Comparison of ENCODE assay signal across 9 mouse cellular contexts in the genomic region with DNA sequence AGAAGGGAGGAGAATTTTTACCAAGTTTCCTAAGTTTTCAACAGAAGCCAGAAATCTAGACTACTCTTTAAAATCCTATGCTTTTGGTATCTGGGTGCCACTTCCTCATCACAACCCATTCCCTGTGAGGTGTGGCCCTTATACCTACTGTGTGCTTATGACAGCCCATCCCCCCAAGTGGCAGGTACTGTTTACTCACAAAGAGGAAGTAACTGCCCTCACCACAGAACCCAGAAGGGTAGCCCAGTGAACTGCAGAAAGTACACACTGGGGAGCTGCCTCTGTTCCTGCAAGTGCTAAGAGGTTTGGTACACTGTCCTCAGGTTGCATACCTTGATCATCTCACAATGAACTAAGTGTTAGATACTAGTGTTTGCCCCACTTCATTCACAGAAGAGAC. TPM values are rescaled to one million over a fixed set of nuclear protein-coding genes. Genes with fewer than 3 reads are reported as not detected.
A peak's percentile ranks its signal among the peaks of the same experiment; 100 is the strongest.
DNase-seq lines count a peak whose midpoint lies in the region; ATAC-seq and TF ChIP-seq lines count a peak whose summit lies in the region.
"Had no signal": no experiment of that assay in that cellular context is flagged by ENCODE, and none has a peak within 500 bp of the region (broad histone marks: within the 10 kb centered on the region; RNA-seq: fewer than 3 reads in every experiment).

No protein-coding gene starts in this region.

- no peak for TF ChIP-seq EP300 in CH12.LX (IDR thresholded peaks at IDR 0.05; ENCODE audit: low read length)

- no peak for TF ChIP-seq CTCF in CH12.LX (conservative IDR thresholded peaks at IDR 0.05 in 1 of 2, IDR thresholded peaks at IDR 0.05 in 1 of 2; ENCODE audit: low read depth in 2 of 2, low read length in 2 of 2)
- no peak for TF ChIP-seq CTCF in hindbrain, postnatal 0 days (IDR thresholded peaks at IDR 0.05; ENCODE audit: low read depth)

- in situ Hi-C loops in CH12.LX (cut with MboI; ENCODE audit: low pct_ligation_motif_present, low pct_unique_long_range_greater_than_20kb, low sequenced_read_pairs) = no loop called here

- DNase-seq in heart, embryonic 10.5 days (ENCODE audit: low spot score) = no peak
- DNase-seq in heart, postnatal 4 days = no peak
- DNase-seq in CH12.LX (ENCODE audit: extremely low read depth) = no peak
- no peak for DNase-seq in hindbrain, postnatal 0 days (ENCODE audit: low spot score)
- DNase-seq in layer of hippocampus, adult 9-10 months (ENCODE audit: low spot score) = no peak
- DNase-seq in cerebellum, adult 11 months = no peak
- DNase-seq in kidney, adult 18-20 months = no peak

- dilution Hi-C loops in CH12.LX (cut with MboI; ENCODE audit: extremely low pct_ligation_motif_present, extremely low pct_unique_long_range_greater_than_20kb, low sequenced_read_pairs) = no loop called here

- no peaks in the 10 kb centered on the region for H3K9me3 ChIP-seq in heart, embryonic 10.5 days
- H3K9me3 ChIP-seq in CH12.LX (replicated peaks; ENCODE audit: low read length) = no peaks in the 10 kb centered on the region
- H3K9me3 ChIP-seq in hindbrain, postnatal 0 days (ENCODE audit: low read length) = no peaks in the 10 kb centered on the region
- no peaks in the 10 kb centered on the region for H3K9me3 ChIP-seq in midbrain, embryonic 13.5 days

- no peaks in the 10 kb centered on the region for H3K36me3 ChIP-seq in heart, embryonic 10.5 days
- peaks cover 0 to 8% of the 10 kb centered on the region in 2 experiments for H3K36me3 ChIP-seq in CH12.LX (replicated peaks in 1 of 2; ENCODE audit: control insufficient read depth in 1 of 2, insufficient read depth in 1 of 2, low read length in 1 of 2)
- H3K36me3 ChIP-seq in hindbrain, postnatal 0 days (ENCODE audit: insufficient read depth, low read length) = 0 out of 2 replicates have a peak, but pooled peaks cover 3% of the 10 kb centered on the region
- no peaks in the 10 kb centered on the region for H3K36me3 ChIP-seq in midbrain, embryonic 13.5 days

- no peak overlapping the region for H3K27ac ChIP-seq in heart, embryonic 10.5 days
- no peak overlapping the region for H3K27ac ChIP-seq in CH12.LX (ENCODE audit: insufficient read depth, low read depth)
- no peak overlapping the region for H3K27ac ChIP-seq in hindbrain, postnatal 0 days
- no peak overlapping the region for H3K27ac ChIP-seq in midbrain, embryonic 13.5 days

- TF ChIP-seq RAD21 in CH12.LX (IDR thresholded peaks at IDR 0.05; ENCODE audit: low read depth, low read length) = no peak

- H3K9ac ChIP-seq in CH12.LX (ENCODE audit: insufficient read depth, low read depth) = peak overlapping the region; percentile 20; the same call in 1 of the 2 replicates
- H3K9ac ChIP-seq in hindbrain, postnatal 0 days (replicated peaks; ENCODE audit: low read length) = no peak overlapping the region; the same call in 1 of the 2 replicates
- H3K9ac ChIP-seq in midbrain, embryonic 13.5 days (replicated peaks) = peak overlapping the region; percentile 99

- ATAC-seq in hindbrain, postnatal 0 days = no peak
- ATAC-seq in midbrain, embryonic 13.5 days = no peak

- peaks cover 16% of the 10 kb centered on the region for H3K79me2 ChIP-seq in CH12.LX (replicated peaks; ENCODE audit: control insufficient read depth, extremely low read depth, insufficient read depth, poor library complexity, severe bottlenecking)

- peak overlapping the region; percentile 84 for H3K4me3 ChIP-seq in heart, embryonic 10.5 days
- no peak overlapping the region for H3K4me3 ChIP-seq in CH12.LX (replicated peaks in 1 of 3; ENCODE audit: low read depth in 2 of 3, low read length in 2 of 3, poor library complexity in 1 of 3)
- H3K4me3 ChIP-seq in hindbrain, postnatal 0 days (ENCODE audit: low read length) = no peak overlapping the region; the same call in 1 of the 2 replicates
- peak overlapping the region; percentile 99 for H3K4me3 ChIP-seq in midbrain, embryonic 13.5 days (replicated peaks)

- H3K4me2 ChIP-seq in CH12.LX (ENCODE audit: insufficient read depth, low read depth, poor library complexity, severe bottlenecking) = peak overlapping the region; percentile 79; the same call in 1 of the 2 replicates
- H3K4me2 ChIP-seq in hindbrain, postnatal 0 days (ENCODE audit: low read depth, low read length) = peak overlapping the region; percentile 96
- peak overlapping the region; percentile 74 for H3K4me2 ChIP-seq in midbrain, embryonic 13.5 days (replicated peaks)

- peaks cover 34% of the 10 kb centered on the region for H3K4me1 ChIP-seq in heart, embryonic 10.5 days
- peaks cover 12 to 42% of the 10 kb centered on the region in 2 experiments for H3K4me1 ChIP-seq in CH12.LX (ENCODE audit: control insufficient read depth in 1 of 2, insufficient read depth in 2 of 2)
- H3K4me1 ChIP-seq in hindbrain, postnatal 0 days (ENCODE audit: insufficient read depth, low read length) = peaks cover 24% of the 10 kb centered on the region
- H3K4me1 ChIP-seq in midbrain, embryonic 13.5 days (replicated peaks) = peaks cover 50% of the 10 kb centered on the region

- no peak for TF ChIP-seq POLR2A in CH12.LX (IDR thresholded peaks at IDR 0.05; ENCODE audit: low read depth, low read length)

- no peaks in the 10 kb centered on the region for H3K27me3 ChIP-seq in heart, embryonic 10.5 days (ENCODE audit: insufficient read depth, poor library complexity, severe bottlenecking)
- H3K27me3 ChIP-seq in CH12.LX (replicated peaks) = peaks cover 5% of the 10 kb centered on the region
- H3K27me3 ChIP-seq in hindbrain, postnatal 0 days (ENCODE audit: insufficient read depth, low read length) = no peaks in the 10 kb centered on the region
- H3K27me3 ChIP-seq in midbrain, embryonic 13.5 days = no peaks in the 10 kb centered on the region

TF ChIP-seq in CH12.LX, 34 proteins besides CTCF, POLR2A, EP300 and RAD21:
- TF ChIP-seq JUND (conservative IDR thresholded peaks at IDR 0.05; ENCODE audit: low read depth, low read length) (no peak), ZKSCAN1 (IDR thresholded peaks at IDR 0.05; ENCODE audit: borderline replicate concordance, low read depth, low read length) (peak; percentile 82)

RNA-seq across cellular contexts. Expression of a gene that starts 2.0 kb away (rescaled TPM):
- 68.1 and 96.1 TPM in 2 replicates for polyA plus RNA-seq in heart, embryonic 10.5 days (2016; fragmentation: Nextera tagmentation; extraction: Ambion mirVana)
- 10 to 100 TPM; 60.7 to 67.0 TPM for total RNA-seq in heart, postnatal 4 days (2021)
- total RNA-seq in CH12.LX (2012; rRNA removed) = 12.3 TPM in 2 replicates
- 5.6 and 6.7 TPM in 2 replicates for total RNA-seq in CH12.LX (2014; rRNA removed)
- polyA plus RNA-seq in CH12.LX (2012; ENCODE audit: insufficient read length, low read depth) = 32.5 and 38.1 TPM in 2 replicates
- 73.1 and 74.8 TPM in 2 replicates for total RNA-seq in hindbrain, postnatal 0 days (2014; rRNA removed)
- polyA plus RNA-seq in hindbrain, postnatal 0 days (2015; fragmentation: Nextera tagmentation; extraction: Ambion mirVana) = 48.8 and 60.1 TPM in 2 replicates
- 93.7 and 109 TPM in 2 replicates for polyA plus RNA-seq in midbrain, embryonic 13.5 days (2015; fragmentation: Nextera tagmentation; extraction: Ambion mirVana)

RNA-seq across cellular contexts. Expression of a gene that starts 9.5 kb away (rescaled TPM):
- 0.06 and 1.2 TPM in 2 replicates for polyA plus RNA-seq in heart, embryonic 10.5 days (2016; fragmentation: Nextera tagmentation; extraction: Ambion mirVana)
- total RNA-seq in heart, postnatal 4 days (2021) = not detected
- total RNA-seq in CH12.LX (2012; rRNA removed) (not detected in 2 replicates), CH12.LX (2014; rRNA removed) (not detected in 2 replicates)
- polyA plus RNA-seq in CH12.LX (2012; ENCODE audit: insufficient read length, low read depth) = not detected in 2 replicates
- total RNA-seq in hindbrain, postnatal 0 days (2014; rRNA removed) = 0.22 and 0.37 TPM in 2 replicates
- 0.35 and 0.41 TPM in 2 replicates for polyA plus RNA-seq in hindbrain, postnatal 0 days (2015; fragmentation: Nextera tagmentation; extraction: Ambion mirVana)
- 0.15 TPM in 2 replicates for polyA plus RNA-seq in midbrain, embryonic 13.5 days (2015; fragmentation: Nextera tagmentation; extraction: Ambion mirVana)

RNA-seq across cellular contexts. Expression of a gene that starts 57.9 kb away (rescaled TPM):
- polyA plus RNA-seq in heart, embryonic 10.5 days (2016; fragmentation: Nextera tagmentation; extraction: Ambion mirVana) = 0.03 and 0.06 TPM in 2 replicates
- under 1 TPM; 0.10 to 0.11 TPM for total RNA-seq in heart, postnatal 4 days (2021)
- not detected in 2 replicates for total RNA-seq in CH12.LX (2012; rRNA removed)
- not detected in 2 replicates for total RNA-seq in CH12.LX (2014; rRNA removed)
- not detected in 2 replicates for polyA plus RNA-seq in CH12.LX (2012; ENCODE audit: insufficient read length, low read depth)
- 146 and 153 TPM in 2 replicates for total RNA-seq in hindbrain, postnatal 0 days (2014; rRNA removed)
- 18.3 and 19.9 TPM in 2 replicates for polyA plus RNA-seq in hindbrain, postnatal 0 days (2015; fragmentation: Nextera tagmentation; extraction: Ambion mirVana)
- polyA plus RNA-seq in midbrain, embryonic 13.5 days (2015; fragmentation: Nextera tagmentation; extraction: Ambion mirVana) = 5.1 and 5.8 TPM in 2 replicates
- total RNA-seq: liver, adult 2 months had no signal
- polyA plus RNA-seq: liver, adult 2 months had no signal

Comparison
In these comparisons a context has a peak if more than half of its experiments do, and no peak if none do; other contexts are left out.
1. H3K4me3 ChIP-seq: peak in heart, embryonic 10.5 days (single experiment) and midbrain, embryonic 13.5 days (single experiment); none in CH12.LX (0 of 3) and hindbrain, postnatal 0 days (single experiment).
2. Peak in every context shown above with its lines, with median percentiles within 50 percentile points of each other: H3K4me2 ChIP-seq.